Mouse (Mus musculus) intestine, postnatal 0 days (tissue): ENCODE results near the gene Rnf151. TPM values are rescaled to one million over a fixed set of nuclear protein-coding genes. Genes with fewer than 3 reads are reported as not detected.

Experiments
- ATAC-seq: fragments of 200-750 bp; cut with Nextera tagmentation; 2 replicates; pipeline ENCODE4 v1.8.0; 2017; ENCODE audit warnings: mild to moderate bottlenecking, moderate TSS enrichment, moderate library complexity
- H3K27ac ChIP-seq: fragments of 300-500 bp; sonication (generic); 2 replicates; pipeline ENCODE4 v1.5.1; 2014; ENCODE audit warnings: mild to moderate bottlenecking, low read depth, low read length, moderate library complexity
- H3K27me3 ChIP-seq: fragments of 300-500 bp; sonication (generic); replicated peaks from 2 replicates; pipeline ENCODE4 v1.6.1; 2014; ENCODE audit warnings: low read length, mixed read lengths; ENCODE audit not compliant: control insufficient read depth, insufficient read depth
- H3K36me3 ChIP-seq: fragments of 300-500 bp; sonication (generic); 2 replicates; pipeline ENCODE4 v1.6.1; 2014; ENCODE audit warnings: mild to moderate bottlenecking, moderate library complexity; ENCODE audit not compliant: control insufficient read depth, insufficient read depth
- H3K4me1 ChIP-seq: fragments of 300-500 bp; sonication (generic); replicated peaks from 2 replicates; pipeline ENCODE4 v1.6.1; 2014; ENCODE audit warnings: antibody characterized with exemption, low read length, mixed read lengths; ENCODE audit not compliant: control insufficient read depth, insufficient read depth
- H3K4me2 ChIP-seq: fragments of 300-500 bp; sonication (generic); replicated peaks from 2 replicates; pipeline ENCODE4 v1.6.1; 2014; ENCODE audit warnings: low read depth, mild to moderate bottlenecking, moderate library complexity
- H3K4me3 ChIP-seq: fragments of 300-500 bp; sonication (generic); 2 replicates; pipeline ENCODE4 v1.5.1; 2014; ENCODE audit warnings: low read depth, low read length
- H3K9ac ChIP-seq: fragments of 300-500 bp; sonication (generic); 2 replicates; pipeline ENCODE4 v1.6.1; 2014; ENCODE audit warnings: mild to moderate bottlenecking, low read depth, low read length
- H3K9me3 ChIP-seq: fragments of 300-500 bp; sonication (generic); 2 replicates; pipeline ENCODE4 v1.6.1; 2016; ENCODE audit warnings: mixed run types; ENCODE audit not compliant: control insufficient read depth
- CTCF ChIP-seq: sonication (generic); IDR thresholded peaks from 2 replicates; pipeline ENCODE4 v1.5.1; 2016; ENCODE audit warnings: low read depth, mild to moderate bottlenecking, control low read depth, antibody characterized with exemption, moderate library complexity
- WGBS: fragments of 180-500 bp; shearing (Covaris S2); extraction: QIAGEN DNeasy Blood & Tissue Kit; methylation state at CpG from one replicate; pipeline ENCODE4 v1.1.7; 2014; 5-methylcytosine and 5-hydroxymethylcytosine counted together
- polyA plus RNA-seq: library from polyadenylated mRNA; unstranded; fragments of >200 nt; fragmentation: Nextera tagmentation; extraction: Ambion mirVana; gene quantifications from 2 replicates; pipeline ENCODE4 v1.2.1, GENCODE M21; 2015

Gene Rnf151
- polyA plus RNA-seq, 1 experiment from 2014 or later: not detected

DNA sequence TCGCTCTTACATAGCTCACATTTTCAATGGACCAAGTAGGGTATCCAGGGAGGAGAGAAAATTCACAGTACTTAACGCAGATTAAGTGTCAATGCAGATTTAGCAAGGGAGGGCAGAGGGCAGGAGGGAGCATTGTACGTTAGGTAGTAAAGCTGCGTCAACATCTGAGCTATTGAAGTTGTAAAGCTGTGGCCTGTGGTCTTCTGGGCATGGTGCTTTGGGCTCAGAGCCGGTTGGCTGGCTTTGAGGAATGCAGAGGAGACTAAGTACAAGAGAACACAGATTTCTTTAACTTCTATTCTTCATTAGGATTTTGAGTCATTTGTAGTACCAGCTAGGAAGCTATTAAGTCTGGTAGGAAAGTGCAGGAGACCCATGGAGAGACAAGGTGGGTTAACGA, 2.3 kb downstream of the Rnf151 start:
- ATAC-seq: no peak
- 66% methylated on average over 6 of the region's 6 CpGs for WGBS
- no peak overlapping the region for H3K4me3 ChIP-seq
- H3K27me3 ChIP-seq: no peaks in the 10 kb centered on the region
- no peaks in the 10 kb centered on the region for H3K4me1 ChIP-seq
- H3K4me2 ChIP-seq: no peak overlapping the region
- H3K36me3 ChIP-seq: peaks cover 4% of the 10 kb centered on the region; the same call in 1 of the 2 replicates
- H3K9ac ChIP-seq: no peak overlapping the region
- no peaks in the 10 kb centered on the region for H3K9me3 ChIP-seq
- no peak for TF ChIP-seq CTCF
- H3K27ac ChIP-seq: no peak overlapping the region

GRCm38 (mm10) chr17:24708646-24709045, 9.2 kb downstream of the Rnf151 start:
- Histone ChIP-seq H3K9ac (no peak overlapping the region), H3K27me3 (no peaks in the 10 kb centered on the region), H3K4me1 (no peaks in the 10 kb centered on the region), H3K9me3 (no peaks in the 10 kb centered on the region), H3K27ac (no peak overlapping the region), H3K4me3 (no peak overlapping the region), H3K4me2 (no peak overlapping the region), H3K36me3 (peaks cover 17% of the 10 kb centered on the region; the same call in 1 of the 2 replicates)
- 30% methylated on average over 2 of the region's 2 CpGs for WGBS
- ATAC-seq: no peak
- TF ChIP-seq CTCF: peak; percentile 69

DNA sequence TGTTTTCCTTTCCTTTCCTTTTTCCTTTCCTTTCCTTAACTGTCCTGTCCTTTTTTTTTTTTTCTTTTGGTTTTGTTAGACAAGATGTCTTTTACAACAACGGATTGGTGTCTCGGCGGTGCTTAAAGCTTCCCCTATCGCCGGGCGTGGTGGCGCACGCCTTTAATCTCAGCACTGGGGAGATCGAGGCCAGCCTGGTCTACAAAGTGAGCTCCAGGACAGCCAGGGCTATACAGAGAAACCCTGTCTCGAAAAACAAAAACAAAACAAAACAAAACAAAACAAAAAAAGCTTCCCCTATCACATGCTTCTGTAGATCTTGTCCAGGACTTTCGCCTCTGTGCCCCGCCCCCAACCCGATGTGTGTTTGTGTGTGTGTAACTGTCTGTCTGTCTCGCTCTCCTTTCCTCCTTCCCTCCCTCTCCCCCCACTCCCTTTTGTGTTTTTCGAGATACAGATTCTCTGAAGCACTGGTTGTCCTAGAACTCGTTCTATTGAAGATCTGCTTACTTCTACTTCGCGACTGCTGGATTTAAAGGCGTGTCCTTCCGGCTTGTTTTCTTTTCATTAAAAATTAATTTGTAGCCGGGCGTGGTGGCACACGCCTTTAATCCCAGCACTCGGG, 9.9 kb downstream of the Rnf151 start:
- Histone ChIP-seq H3K27me3 (no peaks in the 10 kb centered on the region), H3K36me3 (peaks cover 19% of the 10 kb centered on the region; the same call in 1 of the 2 replicates), H3K4me3 (peak overlapping the region; percentile 59), H3K4me1 (no peaks in the 10 kb centered on the region), H3K9ac (peak overlapping the region; percentile 48), H3K27ac (peak overlapping the region; percentile 72), H3K4me2 (peak overlapping the region; percentile 71), H3K9me3 (no peaks in the 10 kb centered on the region)
- ATAC-seq: 0 out of 2 replicates have a peak, but pooled peaks have one; percentile 32
- no peak for TF ChIP-seq CTCF
- 4% methylated on average over 24 of the region's 24 CpGs for WGBS

DNA sequence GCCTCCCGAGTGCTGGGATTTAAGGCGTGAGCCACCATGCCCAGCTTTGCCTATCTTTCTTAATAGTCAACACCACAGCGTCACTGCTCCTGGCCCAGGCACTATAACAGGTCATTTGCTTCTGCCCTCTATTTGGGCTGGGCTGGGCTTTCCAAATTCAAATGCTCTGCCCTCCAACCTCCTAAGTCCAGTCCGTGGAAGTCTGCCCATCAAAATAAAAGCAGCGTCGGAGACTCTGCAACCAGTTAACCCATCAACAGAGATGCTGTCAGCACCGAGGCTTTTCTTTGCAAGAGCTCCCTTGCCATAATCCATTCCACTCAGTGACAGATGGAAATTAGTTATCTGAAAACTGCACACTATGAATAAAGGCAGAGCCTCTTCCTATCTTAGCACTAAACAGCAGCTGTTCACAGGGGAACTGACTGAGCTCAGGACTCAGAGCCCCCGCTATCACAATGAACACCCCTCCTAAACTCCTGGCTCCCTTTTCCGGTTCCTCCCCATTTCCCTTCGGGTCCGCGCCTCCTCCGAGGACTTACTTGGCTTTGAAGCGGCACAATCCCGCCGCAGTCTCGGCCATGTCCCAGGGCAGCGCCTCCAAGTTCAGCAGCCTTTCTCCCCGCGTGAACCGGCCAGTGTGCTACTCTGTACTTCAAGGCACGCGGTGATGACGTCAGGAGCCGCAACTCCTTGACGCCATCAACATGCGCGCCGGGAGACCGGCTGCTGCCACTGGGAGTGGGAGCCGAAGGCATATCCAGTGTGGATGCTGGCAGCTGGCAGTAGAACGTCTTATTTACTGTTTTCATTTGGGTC, 10.7 kb downstream of the Rnf151 start, which contains the start of gene Tbl3:
Gene Tbl3, minus strand, starts transcription at position 679 of the 819 bp plus-strand sequence.
- Histone ChIP-seq H3K9me3 (no peaks in the 10 kb centered on the region), H3K4me1 (no peaks in the 10 kb centered on the region), H3K27me3 (no peaks in the 10 kb centered on the region), H3K9ac (peak within 1 kb of the TSS; percentile 48), H3K27ac (peak within 1 kb of the TSS; percentile 72), H3K36me3 (peaks cover 22% of the 10 kb centered on the region; the same call in 1 of the 2 replicates), H3K4me2 (peak within 1 kb of the TSS; percentile 71), H3K4me3 (peak within 1 kb of the TSS; percentile 59)
- ATAC-seq: peak; percentile 81
- TF ChIP-seq CTCF: no peak
- WGBS: 3% methylated on average over 32 of the region's 32 CpGs

DNA sequence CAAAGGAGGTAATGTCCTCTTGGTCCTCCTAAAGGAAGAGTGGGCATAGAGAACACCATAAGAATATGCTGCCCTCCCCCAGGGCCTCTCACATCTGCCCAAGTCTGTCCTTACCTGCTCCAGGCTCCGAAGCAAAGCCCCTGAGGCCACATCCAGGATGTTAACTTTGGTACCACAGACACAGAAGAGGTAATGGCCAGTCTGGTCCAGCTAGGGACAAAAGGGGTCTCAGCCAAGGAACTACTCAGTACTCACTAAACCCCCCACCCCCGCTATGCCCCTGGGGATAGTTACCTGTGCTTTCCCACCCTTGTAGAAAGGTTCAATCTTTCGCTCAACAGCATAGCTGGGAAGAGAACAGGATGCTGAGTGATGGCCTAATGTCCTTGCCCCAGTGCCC, 12.0 kb downstream of the Rnf151 start:
- H3K4me1 ChIP-seq: no peaks in the 10 kb centered on the region; the same call in 1 of the 2 replicates
- TF ChIP-seq CTCF: no peak
- no peak overlapping the region for H3K9ac ChIP-seq
- H3K27ac ChIP-seq: no peak overlapping the region
- no peak for ATAC-seq
- no peak overlapping the region for H3K4me2 ChIP-seq
- H3K36me3 ChIP-seq: peaks cover 36% of the 10 kb centered on the region; the same call in 1 of the 2 replicates
- H3K4me3 ChIP-seq: no peak overlapping the region
- 99% methylated on average over 3 of the region's 3 CpGs for WGBS
- H3K9me3 ChIP-seq: no peaks in the 10 kb centered on the region
- H3K27me3 ChIP-seq: no peaks in the 10 kb centered on the region

DNA sequence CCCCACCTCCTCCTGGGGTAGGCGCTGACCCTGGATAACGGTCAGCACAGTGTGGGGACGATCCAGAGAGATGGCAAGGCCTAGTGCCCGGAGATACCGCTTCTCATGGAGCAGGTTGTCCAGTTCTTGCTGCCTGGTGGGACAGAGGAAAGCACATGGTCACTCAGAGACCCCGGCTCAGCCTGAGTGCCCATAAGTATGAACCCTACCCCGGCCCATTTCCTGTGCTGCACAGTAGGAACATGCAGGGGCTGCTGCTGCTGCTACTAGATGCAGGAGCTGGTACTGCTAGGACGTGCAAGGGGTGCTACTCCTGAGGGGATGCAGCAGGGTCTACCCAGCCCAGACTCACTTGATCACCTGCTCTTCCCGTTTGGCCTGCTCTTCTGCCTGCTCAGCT, 16.6 kb downstream of the Rnf151 start:
- ATAC-seq: no peak
- Histone ChIP-seq H3K4me1 (no peaks in the 10 kb centered on the region; the same call in 1 of the 2 replicates), H3K27ac (peak overlapping the region; percentile 28; the same call in 1 of the 2 replicates), H3K9ac (no peak overlapping the region), H3K9me3 (no peaks in the 10 kb centered on the region), H3K36me3 (peaks cover 48% of the 10 kb centered on the region; the same call in 1 of the 2 replicates), H3K27me3 (no peaks in the 10 kb centered on the region), H3K4me2 (peak overlapping the region; percentile 62; the same call in 1 of the 2 replicates), H3K4me3 (no peak overlapping the region)
- TF ChIP-seq CTCF: no peak
- WGBS: 91% methylated on average over 9 of the region's 9 CpGs
